Mouse (Mus musculus) E14TG2a.4 (cell line): ENCODE measurements at regions not wholly inside any gene's neighbourhood (a gene's known extent, or its start where the extent isn't known, plus 50 kb on each side); places are given as distances from the start of the nearest gene placed in this dataset.

Experiments used
- CTCF ChIP-seq: conservative IDR thresholded peaks from 2 replicates; pipeline ENCODE4 v1.5.1; 2014; ENCODE audit warnings: low read length
- NANOG ChIP-seq: IDR thresholded peaks from 2 replicates; pipeline ENCODE4 v1.6.1; 2014; ENCODE audit warnings: borderline replicate concordance, low read length, mixed read lengths
- POU5F1 ChIP-seq: IDR thresholded peaks from 2 replicates; pipeline ENCODE4 v1.6.1; 2014; ENCODE audit warnings: low read length, borderline replicate concordance

GRCm38 (mm10) chr5:133143679-133144078 lies 600.5 kb upstream of the Auts2 start:
- TF ChIP-seq CTCF (no peak), POU5F1 (no peak), NANOG (no peak)
